Mouse (Mus musculus) macrophage (primary cell): ENCODE data around the gene Wdr70. TPM values are rescaled to one million over a fixed set of nuclear protein-coding genes. Genes with fewer than 3 reads are reported as not detected.
"Not testable (repeated sequence)": the region's sequence is repeated elsewhere in the genome, so short reads cannot be mapped to it uniquely, and the experiment has no call there.

Experiments used
- H3K27ac ChIP-seq: fragments of 350-480 bp; formaldehyde crosslinking; 2 replicates; pipeline ENCODE4 v1.9.0; 2021
- H3K36me3 ChIP-seq: fragments of 350-480 bp; formaldehyde crosslinking; 2 replicates; pipeline ENCODE4 v1.9.0; 2021; ENCODE audit errors: inconsistent target
- H3K4me3 ChIP-seq: fragments of 350-480 bp; formaldehyde crosslinking; 2 replicates; pipeline ENCODE4 v1.9.0; 2021; ENCODE audit errors: inconsistent target
- H3K79me2 ChIP-seq: fragments of 350-480 bp; formaldehyde crosslinking; 2 replicates; pipeline ENCODE4 v1.9.0; 2021; ENCODE audit errors: inconsistent target
- WGBS: methylation state at CpG from one replicate; pipeline ENCODE4 v1.1.7; 2026; ENCODE audit warnings: inconsistent platforms; ENCODE audit not compliant: missing documents; 5-methylcytosine and 5-hydroxymethylcytosine counted together
- polyA plus RNA-seq: library from polyadenylated mRNA; stranded (reverse); fragments of 250-400 nt; gene quantifications from 3 replicates; pipeline ENCODE4 v1.2.4, GENCODE M21; 2018; ENCODE audit warnings: inconsistent platforms
- total RNA-seq, 78 experiments: library from RNA; depleted of rRNA; stranded (reverse); fragments of 250-400 nt; gene quantifications; 1 replicate in 9 of 78; 2 replicates in 24 of 78; 3 replicates in 43 of 78; 4 replicates in 2 of 78; pipeline ENCODE4 v1.2.4; 2018; ENCODE audit warnings: inconsistent platforms in 56 of 78

The Wdr70 gene
- 10 to 100 TPM; 53.1 to 82.7 (median 66.8) TPM for total RNA-seq (2018; cell fraction: chromatin; rRNA removed)
- 10 to 100 TPM; 31.9 to 47.2 (median 37.1) TPM for total RNA-seq (2018; cell fraction: cytosol; rRNA removed)
- total RNA-seq (2018; cell fraction: nucleus; rRNA removed), result 10 to 100 TPM; 33.1 to 62.7 (median 43.1) TPM
- 30.9 to 40.5 TPM (median 35.5 TPM) in 3 replicates for polyA plus RNA-seq

DNA sequence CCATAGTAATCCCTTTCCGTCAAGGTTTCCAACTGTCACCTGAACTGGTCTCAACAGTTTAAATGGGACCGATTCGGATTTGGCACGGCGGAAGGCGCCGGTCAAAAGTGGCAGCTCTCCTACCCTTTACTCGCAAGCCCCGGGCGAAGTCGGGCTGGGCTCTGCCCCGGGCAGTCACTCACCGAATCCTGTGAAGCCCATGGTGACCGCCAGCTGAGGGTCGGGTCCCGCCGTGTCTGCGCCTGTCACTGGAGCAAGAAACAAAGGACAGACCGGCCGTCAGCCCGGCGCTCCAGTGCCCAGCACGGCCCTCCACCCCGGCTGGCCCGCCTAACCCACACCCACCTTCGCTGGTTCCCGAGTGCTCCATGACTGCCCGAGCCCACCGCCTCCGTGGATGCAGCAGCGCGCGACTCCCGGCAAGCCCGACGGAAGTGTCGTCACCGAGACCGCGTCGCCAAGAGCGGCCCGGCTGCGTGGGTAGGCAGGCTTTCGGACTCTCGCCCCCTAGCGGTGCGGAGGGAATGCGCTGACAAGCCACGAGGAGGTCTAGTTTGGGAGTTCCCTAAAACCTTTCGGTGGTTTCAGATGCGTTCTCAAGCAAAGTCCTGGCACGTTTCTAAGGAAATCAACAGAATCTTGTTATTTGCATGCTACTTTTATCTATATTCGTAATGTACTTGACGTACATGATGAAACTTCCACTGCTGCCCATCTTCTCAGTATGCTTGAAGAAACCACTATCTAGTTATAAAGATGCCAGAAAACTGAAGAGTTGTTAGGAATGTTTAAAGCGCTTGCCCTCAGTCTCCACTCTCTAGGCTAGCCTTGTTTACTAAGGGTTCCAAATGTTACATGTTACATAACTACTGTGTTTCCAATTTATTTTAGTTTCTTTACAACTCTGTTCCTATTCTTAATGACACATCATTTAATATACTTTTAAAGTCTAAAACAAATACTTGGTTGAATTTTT lies at the start of gene Wdr70:
Gene Wdr70 (minus strand): TSS at position 436 of the 976 bp plus-strand sequence.
- peak within 1 kb of the TSS; percentile 83 for H3K4me3 ChIP-seq
- 2% methylated on average over 50 of the region's 56 CpGs for WGBS
- no peak within 1 kb of the TSS for H3K27ac ChIP-seq
- peaks cover 43% of the 10 kb centered on the region for H3K79me2 ChIP-seq
- no peaks in the 10 kb centered on the region for H3K36me3 ChIP-seq

DNA sequence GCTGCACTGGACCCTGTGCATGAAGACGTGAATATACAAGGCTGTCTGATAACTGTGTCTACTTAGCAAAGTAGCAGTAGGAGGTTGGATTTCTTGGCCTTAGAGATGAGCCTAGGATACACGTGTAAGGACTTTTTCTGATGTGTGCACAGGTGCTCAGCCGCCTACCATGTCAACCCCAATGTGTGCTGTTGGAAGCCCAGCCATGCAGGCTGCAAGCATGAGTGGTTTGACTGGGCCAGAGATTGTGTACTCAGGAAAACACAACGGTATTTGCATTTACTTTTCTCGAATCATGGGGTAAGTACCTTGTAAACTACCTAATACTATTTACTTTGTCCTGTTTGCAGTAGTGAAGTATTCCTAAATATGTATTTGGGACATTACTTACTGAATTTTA lies 36.6 kb upstream of the Wdr70 start:
- 86% methylated on average over 5 of the region's 5 CpGs for WGBS
- H3K79me2 ChIP-seq, result no peaks in the 10 kb centered on the region
- peaks cover 78% of the 10 kb centered on the region for H3K36me3 ChIP-seq
- no peak overlapping the region for H3K4me3 ChIP-seq
- H3K27ac ChIP-seq, result no peak overlapping the region

GRCm38 (mm10) chr15:8131761-8132160 lies 32.8 kb upstream of the Wdr70 start:
- Histone ChIP-seq H3K79me2 (no peaks in the 10 kb centered on the region), H3K4me3 (no peak overlapping the region), H3K27ac (no peak overlapping the region), H3K36me3 (peaks cover 78% of the 10 kb centered on the region)

DNA sequence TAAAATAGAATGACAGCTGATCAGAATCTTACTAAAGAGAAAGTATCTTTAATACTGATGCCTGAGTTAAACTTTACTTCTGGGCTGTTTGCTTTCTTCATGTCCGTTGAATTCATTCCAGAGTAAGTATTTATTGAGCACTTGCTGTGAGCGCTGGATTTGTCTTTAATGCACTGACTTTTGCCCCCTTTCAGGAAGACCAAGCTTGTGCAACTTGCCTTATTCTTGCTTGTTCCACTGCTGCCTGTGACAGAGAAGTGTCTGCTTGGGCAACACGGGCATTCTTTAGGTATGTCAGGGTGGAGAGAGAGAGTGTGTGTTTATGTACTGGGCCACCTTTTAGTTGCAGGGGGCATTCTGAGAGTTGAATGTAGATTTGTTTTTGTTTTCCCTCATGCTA lies 32.3 kb upstream of the Wdr70 start:
- no peak overlapping the region for H3K4me3 ChIP-seq
- 91% methylated on average over 3 of the region's 3 CpGs for WGBS
- no peaks in the 10 kb centered on the region for H3K79me2 ChIP-seq
- peaks cover 73% of the 10 kb centered on the region for H3K36me3 ChIP-seq
- no peak overlapping the region for H3K27ac ChIP-seq

DNA sequence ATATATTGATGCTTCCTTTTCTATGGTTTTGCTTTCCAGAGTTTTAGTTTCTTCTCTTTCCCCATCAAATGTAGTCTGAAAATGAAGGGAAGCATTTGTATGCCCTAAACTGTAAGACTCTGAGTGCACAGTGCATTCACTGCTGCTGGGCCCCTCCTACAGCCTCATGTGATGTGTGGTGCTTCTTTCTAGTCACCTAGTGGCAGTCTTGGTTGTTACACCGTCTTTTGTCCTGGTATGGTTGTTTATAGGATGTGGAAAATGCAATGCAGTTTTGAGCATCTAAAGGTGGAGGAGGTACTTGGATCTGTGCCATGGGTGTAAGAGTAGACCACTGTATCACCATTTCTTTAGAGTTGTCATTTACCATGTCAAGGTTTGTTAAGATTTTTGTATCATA lies 30.3 kb upstream of the Wdr70 start:
- H3K4me3 ChIP-seq, result no peak overlapping the region
- peaks cover 59% of the 10 kb centered on the region for H3K36me3 ChIP-seq
- no peaks in the 10 kb centered on the region for H3K79me2 ChIP-seq
- H3K27ac ChIP-seq, result no peak overlapping the region
- WGBS, result 92% methylated on average over 1 of the region's 1 CpGs

GRCm38 (mm10) chr15:8109782-8110181 lies 10.8 kb upstream of the Wdr70 start:
- Histone ChIP-seq H3K79me2 (peaks cover 35% of the 10 kb centered on the region), H3K4me3 (peak overlapping the region; percentile 100), H3K27ac (peak overlapping the region; percentile 64), H3K36me3 (peaks cover 11% of the 10 kb centered on the region; the same call in 1 of the 2 replicates)
- WGBS, result 1% methylated on average over 8 of the region's 8 CpGs

DNA sequence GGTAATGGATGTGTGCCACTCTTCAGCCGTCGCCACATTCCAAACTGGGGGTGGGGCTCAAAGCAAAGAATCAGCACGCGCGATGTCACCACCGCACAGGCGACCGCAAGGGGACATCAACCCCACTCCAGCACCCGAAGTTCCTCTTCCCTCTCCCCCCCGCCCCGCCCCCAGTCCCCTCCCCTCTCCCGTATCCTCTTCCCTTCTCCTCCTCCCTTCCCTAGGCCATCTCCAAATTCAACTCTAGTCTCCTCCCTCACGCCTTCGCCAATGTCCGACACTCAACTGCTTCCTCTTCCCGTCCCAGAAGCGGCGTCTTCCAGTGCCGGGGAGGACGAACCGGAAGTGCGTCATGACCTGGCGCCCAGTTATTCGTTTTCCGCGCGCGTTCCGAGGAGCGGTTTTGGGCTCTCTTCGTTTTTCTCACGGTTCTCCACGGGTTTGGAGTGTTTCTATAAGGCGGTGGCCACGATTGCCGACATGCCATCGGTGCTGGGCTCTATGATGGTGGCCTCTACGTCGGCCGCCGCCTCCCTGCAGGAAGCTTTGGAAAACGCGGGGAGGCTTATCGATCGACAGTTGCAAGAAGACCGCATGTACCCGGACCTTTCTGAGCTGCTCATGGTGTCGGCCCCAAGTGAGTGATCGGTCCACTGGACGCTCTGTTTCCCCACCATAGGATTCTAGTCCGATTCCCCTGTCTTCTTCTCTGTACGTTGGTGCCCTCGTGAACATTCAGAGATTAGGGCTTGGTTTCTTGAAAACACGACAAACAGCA lies 10.1 kb upstream of the Wdr70 start, which contains the start of gene Nup155:
Gene Nup155 (plus strand): TSS at position 308 of the 778 bp plus-strand sequence.
- Histone ChIP-seq H3K4me3 (peak within 1 kb of the TSS; percentile 100), H3K27ac (peak within 1 kb of the TSS; percentile 64), H3K36me3 (peaks cover 10% of the 10 kb centered on the region; the same call in 1 of the 2 replicates), H3K79me2 (peaks cover 35% of the 10 kb centered on the region)
- under 1% methylated on average over 50 of the region's 54 CpGs for WGBS

DNA sequence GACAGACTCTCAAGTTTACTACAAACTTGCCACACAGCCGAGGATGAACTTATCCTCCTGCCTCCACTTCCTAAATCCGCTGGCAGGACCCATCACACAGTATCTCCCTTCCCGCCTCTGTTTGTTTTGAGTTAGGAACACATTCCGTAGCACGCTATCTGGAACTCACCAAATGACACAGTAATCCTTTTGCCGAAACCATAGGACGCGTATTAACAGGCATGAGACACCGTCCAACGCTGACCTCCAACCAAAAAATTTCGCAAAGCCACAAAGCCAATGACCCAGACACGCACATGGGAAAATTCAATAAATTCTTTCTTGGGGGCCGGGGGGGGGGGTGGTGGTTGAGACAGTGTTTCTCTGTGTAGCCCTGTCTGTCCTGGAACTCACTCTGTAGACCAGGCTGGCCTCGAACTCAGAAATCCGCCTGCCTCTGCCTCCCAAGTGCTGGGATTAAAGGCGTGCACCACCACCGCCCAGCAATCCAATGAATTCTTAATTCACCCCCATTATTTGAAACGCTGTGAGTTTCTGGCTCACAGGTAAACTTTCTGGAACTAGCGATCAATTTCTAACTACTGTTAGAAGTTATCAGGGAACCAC lies 9.5 kb upstream of the Wdr70 start:
- Histone ChIP-seq H3K36me3 (peaks cover 3% of the 10 kb centered on the region; the same call in 1 of the 2 replicates), H3K4me3 (peak overlapping the region; percentile 100), H3K27ac (peak overlapping the region; percentile 64), H3K79me2 (peaks cover 35% of the 10 kb centered on the region)
- 59% methylated on average over 18 of the region's 19 CpGs for WGBS

- H3K36me3 ChIP-seq, H3K4me3 ChIP-seq, H3K27ac ChIP-seq: not testable (repeated sequence)
- peaks cover 18% of the 10 kb centered on the region for H3K79me2 ChIP-seq
- whole genome bisulfite sequencing, result 92% methylated on average over 8 of the region's 15 CpGs
Measured at GRCm38 (mm10) chr15:8101975-8102542, 3.0 kb upstream of the Wdr70 start.

- H3K79me2 ChIP-seq, result peaks cover 43% of the 10 kb centered on the region
- WGBS, result 41% methylated on average over 7 of the region's 7 CpGs
- peak overlapping the region; percentile 83 for H3K4me3 ChIP-seq
- H3K27ac ChIP-seq, result no peak overlapping the region
- 0 out of 2 replicates have a peak, but pooled peaks cover 10% of the 10 kb centered on the region for H3K36me3 ChIP-seq
Measured at GRCm38 (mm10) chr15:8097853-8098252, 1.2 kb downstream of the Wdr70 start.

DNA sequence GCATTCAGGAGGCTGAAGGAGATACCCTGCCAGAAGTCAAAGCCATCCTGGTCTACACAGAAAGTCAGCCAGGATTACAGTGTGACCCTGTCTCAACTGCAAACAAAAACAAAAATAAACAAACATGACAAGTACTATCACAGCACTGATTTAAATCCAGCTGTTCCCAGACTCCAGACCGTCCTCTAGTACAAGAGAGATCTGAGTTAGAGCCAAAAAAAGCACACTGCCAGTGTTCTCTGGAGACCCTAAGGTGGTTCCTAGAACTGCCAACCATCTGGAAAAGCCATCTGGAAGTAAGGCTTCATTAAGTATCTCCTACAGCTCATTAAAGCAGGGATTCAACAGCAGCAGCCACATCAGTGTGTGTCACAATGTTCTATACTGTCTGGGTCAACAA lies 6.3 kb downstream of the Wdr70 start:
- WGBS, result 100% methylated on average over 1 of the region's 1 CpGs
- Histone ChIP-seq H3K36me3 (peaks cover 25% of the 10 kb centered on the region), H3K79me2 (peaks cover 31% of the 10 kb centered on the region)
- not testable (repeated sequence) for H3K27ac ChIP-seq, H3K4me3 ChIP-seq

DNA sequence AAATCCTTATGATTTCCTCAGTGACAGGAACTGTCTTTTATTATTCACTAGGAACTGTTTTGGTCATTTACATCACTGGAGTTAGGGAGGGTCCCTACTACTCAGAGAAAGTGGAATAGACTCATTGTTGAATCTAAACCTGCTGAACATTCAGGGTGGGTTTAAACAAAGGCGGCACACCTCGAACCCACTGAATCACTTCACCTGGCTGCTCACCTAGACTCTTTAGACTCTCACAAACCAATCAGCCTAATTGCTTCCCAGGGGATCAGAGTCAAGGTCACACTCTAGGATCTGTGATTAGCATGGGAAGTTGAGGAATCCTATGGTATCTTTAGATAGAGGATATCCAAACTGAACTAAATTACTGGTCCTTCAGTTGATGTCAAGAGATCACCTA lies 8.3 kb downstream of the Wdr70 start:
- no peak overlapping the region for H3K27ac ChIP-seq
- 75% methylated on average over 2 of the region's 2 CpGs for WGBS

DNA sequence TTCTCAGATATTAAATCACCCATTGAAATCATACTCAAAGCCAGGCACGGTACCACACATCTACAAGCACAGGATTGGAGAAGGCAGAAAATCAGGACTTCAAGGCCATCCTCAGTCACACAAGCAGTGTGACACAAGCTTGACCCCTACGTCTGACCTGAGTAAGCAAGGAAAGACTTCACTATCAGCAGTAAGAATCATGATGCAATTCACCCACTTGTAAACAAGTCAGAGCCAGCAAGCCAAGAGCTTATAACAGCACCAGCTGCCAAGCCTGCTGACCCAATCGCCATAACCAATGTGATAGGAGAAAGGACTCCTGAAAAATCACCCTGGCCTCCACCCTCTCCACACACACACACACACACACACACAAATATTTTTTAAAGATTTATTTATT lies 10.3 kb downstream of the Wdr70 start:
- 93% methylated on average over 3 of the region's 3 CpGs for WGBS
- H3K27ac ChIP-seq, result no peak overlapping the region
- no peaks in the 10 kb centered on the region for H3K79me2 ChIP-seq
- no peak overlapping the region for H3K4me3 ChIP-seq
- peaks cover 23% of the 10 kb centered on the region for H3K36me3 ChIP-seq

More for the DNA sequence above, 8.3 kb downstream of the Wdr70 start:
- Histone ChIP-seq H3K36me3 (peaks cover 25% of the 10 kb centered on the region), H3K4me3 (no peak overlapping the region), H3K79me2 (peaks cover 11% of the 10 kb centered on the region; the same call in 1 of the 2 replicates)

- Histone ChIP-seq H3K36me3 (peaks cover 15% of the 10 kb centered on the region), H3K4me3 (no peak overlapping the region), H3K27ac (no peak overlapping the region), H3K79me2 (no peaks in the 10 kb centered on the region)
- 90% methylated on average over 4 of the region's 4 CpGs for WGBS
Measured at GRCm38 (mm10) chr15:8087293-8087692, 11.7 kb downstream of the Wdr70 start.
